Mouse (Mus musculus) monocyte, adult 2 months (primary cell): ENCODE results near the gene Tmem14c.

Experiments
- DNase-seq, 2 experiments: peaks; one replicate each; pipeline ENCODE4 v3.0.0; 2022; ENCODE audit warnings: low spot score in 2 of 2, low read depth in 1 of 2

Tmem14c gene

GRCm38 (mm10) chr13:41008271-41008670 lies 7.8 kb upstream of the Tmem14c start:
- DNase-seq: no peak

DNA sequence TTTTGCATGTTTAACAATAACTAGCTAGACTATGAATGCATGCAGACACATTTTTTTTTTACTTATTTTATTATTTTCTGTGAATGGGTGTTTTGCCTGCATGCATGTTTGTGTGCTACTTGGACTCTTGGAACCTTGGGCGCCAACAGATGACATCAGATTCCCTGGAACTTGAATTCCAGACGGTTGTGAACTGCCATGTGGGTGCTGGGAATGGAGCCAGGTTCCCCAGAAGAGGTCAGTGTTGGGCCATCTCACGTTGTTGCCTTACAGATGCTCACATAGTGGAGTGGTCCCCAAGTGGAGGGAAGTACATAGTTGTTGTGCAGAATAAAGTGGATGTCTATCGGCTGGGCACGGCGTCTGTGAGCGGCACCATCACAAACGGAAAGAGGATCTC lies 7.1 kb upstream of the Tmem14c start:
- no peak for DNase-seq

DNA sequence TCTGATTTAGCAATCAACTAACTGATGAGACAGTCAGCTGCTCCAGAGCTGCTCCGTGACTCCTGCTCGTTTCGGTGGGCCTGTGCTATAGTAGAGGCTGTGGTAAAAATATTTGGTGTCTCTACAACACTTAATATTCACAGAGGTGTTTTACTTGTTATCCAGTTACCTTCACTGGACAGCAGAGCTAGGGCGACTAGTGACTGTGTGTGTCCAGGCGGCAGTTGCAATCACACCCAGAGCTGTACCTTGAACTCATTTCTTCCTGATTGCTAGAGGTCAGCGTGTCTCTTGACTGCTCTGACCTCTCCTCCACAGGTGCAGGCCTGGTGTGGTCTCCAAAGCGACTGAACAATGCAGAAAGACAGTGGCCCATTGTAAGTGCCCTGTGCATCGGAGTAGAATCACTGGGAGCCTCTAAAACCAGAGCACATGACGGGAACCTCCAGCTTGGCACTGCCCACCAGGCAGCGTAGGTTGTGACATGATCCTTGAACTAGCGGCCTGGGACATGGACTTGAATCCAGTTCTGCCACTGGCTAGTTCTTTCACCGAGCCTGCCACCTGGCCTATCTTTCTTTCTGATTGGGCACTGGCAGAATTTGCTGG lies 809 bp downstream of the Tmem14c start:
- no peak for DNase-seq

- DNase-seq: no peak
Measured at GRCm38 (mm10) chr13:41017832-41018231, 1.7 kb downstream of the Tmem14c start.

GRCm38 (mm10) chr13:41018236-41018635 lies 2.1 kb downstream of the Tmem14c start:
- no peak for DNase-seq

- peak in 1 of 2 experiments; percentile 34 for DNase-seq
Measured at GRCm38 (mm10) chr13:41018756-41019591, 2.9 kb downstream of the Tmem14c start.

DNA sequence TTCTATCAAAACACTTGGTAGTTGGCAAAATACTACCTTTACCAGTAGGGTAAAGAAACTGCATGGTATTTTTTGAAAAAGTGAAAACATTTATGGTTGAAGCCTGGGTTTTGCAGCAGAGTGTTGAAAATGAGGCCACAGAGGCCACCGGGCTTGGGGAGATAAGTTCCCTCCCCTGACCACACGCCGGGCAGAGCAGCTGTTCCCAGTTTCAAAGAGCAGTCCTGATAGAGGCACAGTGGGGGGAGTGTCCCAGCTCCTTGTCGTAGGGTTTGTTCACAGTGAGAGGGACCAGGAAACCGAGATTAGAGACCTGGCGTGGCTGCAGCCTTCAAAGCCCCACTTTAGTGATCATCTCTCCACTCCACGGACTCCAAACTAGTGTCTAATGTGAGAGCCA lies 4.4 kb downstream of the Tmem14c start:
- DNase-seq: no peak

DNA sequence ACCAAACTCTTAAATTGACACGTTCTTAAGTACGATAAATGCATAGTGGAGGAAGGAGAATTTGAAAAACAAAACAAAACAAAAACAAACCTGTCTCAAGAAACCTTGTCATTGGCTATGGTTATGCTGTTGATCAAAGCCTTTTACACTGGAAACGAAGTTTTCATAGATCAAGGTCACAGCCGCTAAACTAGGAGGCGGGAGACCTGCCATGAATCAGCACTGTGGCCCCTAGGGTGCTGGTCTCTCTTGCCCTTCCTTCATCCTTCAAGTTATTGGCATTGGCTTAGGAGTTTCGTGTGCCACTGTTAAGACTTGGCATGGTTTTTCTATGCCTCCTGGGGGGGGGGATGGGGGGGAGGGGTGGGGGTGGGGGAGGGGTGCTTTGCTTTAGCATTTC lies 5.5 kb downstream of the Tmem14c start:
- no peak for DNase-seq

DNA sequence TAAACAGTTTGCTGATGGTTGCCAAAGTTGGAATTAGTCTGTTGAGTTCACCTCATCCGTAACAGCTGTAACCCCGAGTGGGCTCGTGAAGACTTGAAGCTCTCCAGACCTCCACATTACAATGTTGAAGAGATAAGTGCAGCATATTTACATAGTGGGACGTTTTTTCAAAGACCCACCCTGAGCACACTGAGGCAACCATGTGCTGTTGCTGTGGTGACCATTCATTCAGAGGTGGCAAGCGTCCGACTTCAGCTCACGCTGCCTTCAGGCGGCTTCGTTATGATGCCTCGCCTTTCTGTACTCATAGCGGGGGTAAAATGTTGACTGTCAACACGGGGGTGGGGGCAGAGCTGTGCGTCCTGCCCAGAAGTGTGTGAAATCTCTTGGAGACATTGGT lies 6.0 kb downstream of the Tmem14c start:
- DNase-seq: no peak

DNA sequence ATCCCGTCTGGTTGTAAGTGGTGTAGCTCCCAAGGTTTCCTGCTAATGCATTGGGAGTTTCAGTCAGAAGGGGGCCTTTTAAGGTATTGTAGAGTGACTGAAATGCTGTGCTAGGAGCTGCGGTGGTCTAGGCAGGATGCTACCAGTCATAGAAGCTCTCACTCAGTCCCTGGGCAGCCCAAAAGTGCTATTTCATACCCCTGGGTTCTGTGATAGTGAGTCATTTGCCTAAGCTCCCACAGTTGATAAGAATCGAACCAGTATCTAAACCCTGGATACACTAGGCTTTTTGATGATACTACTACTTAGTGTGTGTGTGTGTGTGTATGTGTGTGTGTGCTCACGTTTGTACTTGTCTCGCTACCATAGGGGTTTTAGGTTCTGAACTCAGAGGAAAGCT lies 14.0 kb downstream of the Tmem14c start:
- no peak for DNase-seq

- no peak for DNase-seq
Measured at GRCm38 (mm10) chr13:41042511-41042910, 26.4 kb downstream of the Tmem14c start.

DNA sequence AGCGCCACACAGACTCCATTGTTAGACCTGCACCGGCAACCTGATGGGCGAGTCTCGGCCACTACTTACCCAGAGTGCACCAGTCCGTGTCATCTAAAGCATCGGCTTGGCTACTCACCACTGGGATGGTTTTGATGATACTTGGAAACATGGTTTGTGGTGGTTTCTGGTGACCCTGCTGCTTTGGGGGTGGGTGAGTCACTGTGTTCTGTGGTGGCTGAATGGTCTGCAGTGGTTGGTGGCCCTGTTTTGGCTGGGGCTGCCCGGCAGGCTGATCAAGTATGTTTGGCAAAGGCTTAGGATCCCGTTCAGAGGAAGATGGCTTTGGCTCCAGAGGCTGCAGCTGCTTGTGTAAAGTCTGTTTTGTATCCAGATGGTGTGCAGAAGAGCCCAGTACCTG lies 29.8 kb downstream of the Tmem14c start:
- DNase-seq: no peak

- DNase-seq: no peak
Measured at GRCm38 (mm10) chr13:41047280-41047679, 31.2 kb downstream of the Tmem14c start.

DNA sequence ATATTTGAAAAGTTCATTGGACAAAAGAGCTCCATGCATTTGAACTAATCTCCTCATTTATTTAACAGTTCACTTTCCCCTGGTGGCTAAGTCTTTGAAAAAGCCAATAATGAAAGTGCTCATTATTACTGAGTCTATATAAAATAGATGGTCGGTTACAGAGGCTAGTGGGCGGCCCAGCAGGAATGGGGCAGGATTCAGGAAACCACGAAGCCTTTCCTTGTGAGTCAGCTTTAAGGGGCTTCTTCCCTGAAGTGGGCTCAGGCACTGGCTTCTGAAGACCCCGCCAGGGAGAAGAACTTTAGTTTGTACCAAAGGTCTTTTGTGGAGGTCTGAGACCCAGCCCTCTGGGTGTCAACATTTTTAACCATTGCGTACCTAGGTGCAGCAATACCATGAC lies 35.9 kb downstream of the Tmem14c start:
- DNase-seq: no peak

GRCm38 (mm10) chr13:41067618-41068017 lies 51.5 kb downstream of the Tmem14c start:
- no peak for DNase-seq

DNA sequence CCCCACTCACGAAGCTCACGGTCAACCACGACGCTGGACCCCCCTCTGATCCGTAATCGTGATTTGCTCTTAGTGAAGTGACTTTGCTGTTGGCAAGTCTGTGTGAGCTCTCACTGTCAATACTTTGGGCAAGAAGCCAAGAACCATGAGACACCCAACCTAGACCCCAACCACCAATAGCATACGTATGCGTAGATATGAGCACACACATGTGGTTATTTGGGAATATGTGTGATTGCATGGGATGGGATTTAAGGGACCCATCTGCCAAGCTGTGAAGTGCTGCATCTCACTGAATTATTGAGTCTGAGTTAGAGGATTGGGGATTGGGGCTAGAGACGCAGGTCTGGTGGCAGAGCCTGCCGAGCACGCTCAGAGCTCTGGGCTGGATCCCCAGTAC lies 55.5 kb downstream of the Tmem14c start:
- no peak for DNase-seq
